Mouse (Mus musculus) midbrain, embryonic 14.5 days (tissue): ENCODE measurements around the gene Polr2h. TPM values are rescaled to one million over a fixed set of nuclear protein-coding genes. Genes with fewer than 3 reads are reported as not detected.

Experiments
- ATAC-seq: fragments of 200-750 bp; cut with Nextera tagmentation; 2 replicates; pipeline ENCODE4 v1.8.0; 2017; ENCODE audit warnings: moderate number of reproducible peaks, moderate library complexity; ENCODE audit not compliant: low FRiP score, low TSS enrichment
- DNase-seq: peaks from one replicate; pipeline ENCODE4 v3.0.0-alpha.2; 2015
- H3K27ac ChIP-seq: fragments of 300-500 bp; sonication (generic); replicated peaks from 2 replicates; pipeline ENCODE4 v1.5.1; 2014; ENCODE audit warnings: mild to moderate bottlenecking, low read depth, low read length, moderate library complexity
- H3K27me3 ChIP-seq: fragments of 300-500 bp; sonication (generic); 2 replicates; pipeline ENCODE4 v1.6.1; 2014; ENCODE audit warnings: low read length, control low read depth, mixed read lengths; ENCODE audit not compliant: control insufficient read depth, insufficient read depth
- H3K36me3 ChIP-seq: fragments of 300-500 bp; sonication (generic); 2 replicates; pipeline ENCODE4 v1.6.1; 2014; ENCODE audit warnings: low read length, control low read depth; ENCODE audit not compliant: control insufficient read depth, insufficient read depth
- H3K4me1 ChIP-seq: fragments of 300-500 bp; sonication (generic); 2 replicates; pipeline ENCODE4 v1.6.1; 2014; ENCODE audit warnings: mild to moderate bottlenecking, antibody characterized with exemption, low read length, control low read depth; ENCODE audit not compliant: control insufficient read depth, insufficient read depth
- H3K4me2 ChIP-seq: fragments of 300-500 bp; sonication (generic); 2 replicates; pipeline ENCODE4 v1.6.1; 2014; ENCODE audit warnings: mild to moderate bottlenecking, low read length, moderate library complexity
- H3K4me3 ChIP-seq: fragments of 300-500 bp; sonication (generic); replicated peaks from 2 replicates; pipeline ENCODE4 v1.5.1; 2014; ENCODE audit warnings: low read depth, low read length
- H3K9ac ChIP-seq: fragments of 300-500 bp; sonication (generic); replicated peaks from 2 replicates; pipeline ENCODE4 v1.6.1; 2014; ENCODE audit warnings: mild to moderate bottlenecking, low read length, moderate library complexity
- H3K9me3 ChIP-seq: fragments of 300-500 bp; sonication (generic); 2 replicates; pipeline ENCODE4 v1.6.1; 2016; ENCODE audit warnings: low read length, control low read depth, mixed read lengths; ENCODE audit not compliant: control insufficient read depth
- WGBS: fragments of 180-500 bp; shearing (Covaris S2); extraction: QIAGEN DNeasy Blood & Tissue Kit; methylation state at CpG from one replicate; pipeline ENCODE4 v1.1.7; 2014; 5-methylcytosine and 5-hydroxymethylcytosine counted together
- polyA plus RNA-seq: library from polyadenylated mRNA; unstranded; fragments of >200 nt; fragmentation: Nextera tagmentation; extraction: Ambion mirVana; gene quantifications from 2 replicates; pipeline ENCODE4 v1.2.1, GENCODE M21; 2014

Gene Polr2h
- polyA plus RNA-seq, 1 experiment from 2014 or later, result 89.6 TPM

DNA sequence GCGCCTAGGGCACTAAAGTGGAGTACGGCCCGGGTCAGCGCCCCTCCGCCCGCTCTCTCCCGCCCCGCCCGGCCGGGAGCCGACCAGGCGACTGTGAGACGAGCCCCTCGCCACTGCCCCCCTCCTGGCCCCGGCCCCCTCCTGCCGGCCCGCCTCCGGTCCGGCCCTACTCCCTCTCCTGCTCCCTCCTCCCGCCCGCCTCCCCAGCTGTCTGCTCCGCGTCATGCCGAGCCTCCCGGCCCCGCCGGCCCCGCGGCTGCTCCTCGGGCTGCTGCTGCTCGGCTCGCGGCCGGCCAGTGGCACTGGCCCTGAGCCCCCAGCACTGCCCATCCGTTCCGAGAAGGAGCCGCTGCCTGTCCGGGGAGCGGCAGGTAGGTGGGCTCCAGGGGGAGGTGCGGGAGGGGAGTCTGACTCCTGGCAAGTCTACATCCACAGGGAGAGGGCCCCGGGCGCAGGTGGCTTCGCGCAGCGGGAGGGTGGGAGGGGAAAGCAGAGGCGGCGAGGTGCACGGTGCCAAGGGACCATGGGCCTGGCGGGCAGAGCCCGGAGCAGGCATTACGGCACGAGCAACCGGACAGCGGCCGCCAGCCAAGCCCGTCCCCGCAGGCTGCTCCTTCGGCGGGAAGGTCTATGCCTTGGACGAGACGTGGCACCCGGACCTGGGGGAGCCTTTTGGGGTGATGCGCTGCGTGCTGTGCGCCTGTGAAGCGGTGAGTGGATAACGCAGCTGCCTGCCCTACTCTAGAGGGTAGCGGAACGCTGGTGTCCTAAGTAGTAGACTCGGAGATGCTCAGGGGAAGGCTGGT lies 15.7 kb downstream of the Polr2h start, which contains the start of gene Chrd:
Gene Chrd (plus strand): TSS at position 203 of the 806 bp plus-strand sequence.
- DNase-seq (peak; percentile 75), ATAC-seq (peak; percentile 81)
- H3K4me1 ChIP-seq, result peaks cover 12% of the 10 kb centered on the region
- H3K27ac ChIP-seq, result peak within 1 kb of the TSS; percentile 71
- peak within 1 kb of the TSS; percentile 97 for H3K4me2 ChIP-seq
- H3K9me3 ChIP-seq, result no peaks in the 10 kb centered on the region
- peaks cover 8% of the 10 kb centered on the region; the same call in 1 of the 2 replicates for H3K36me3 ChIP-seq
- H3K9ac ChIP-seq, result peak within 1 kb of the TSS; percentile 83
- peak within 1 kb of the TSS; percentile 72 for H3K4me3 ChIP-seq
- H3K27me3 ChIP-seq, result peaks cover 19% of the 10 kb centered on the region
- under 1% methylated on average over 66 of the region's 70 CpGs for WGBS

- Histone ChIP-seq H3K9me3 (no peaks in the 10 kb centered on the region), H3K4me3 (peak within 1 kb of the TSS; percentile 72), H3K36me3 (peaks cover 8% of the 10 kb centered on the region; the same call in 1 of the 2 replicates), H3K4me1 (peaks cover 12% of the 10 kb centered on the region), H3K27ac (0 out of 2 replicates have a peak within 1 kb of the TSS, but pooled peaks have one; percentile 37), H3K9ac (peak within 1 kb of the TSS; percentile 83), H3K4me2 (peak within 1 kb of the TSS; percentile 97), H3K27me3 (peaks cover 19% of the 10 kb centered on the region)
- no peak for ATAC-seq
- DNase-seq, result peak; percentile 63
- WGBS, result 3% methylated on average over 45 of the region's 45 CpGs
These were observed 16.6 kb downstream of the Polr2h start, which contains the start of gene Thpo for GRCm38 (mm10) chr16:20733731-20734730. TSS of gene Thpo (minus strand) at chr16:20734511.

GRCm38 (mm10) chr16:20735651-20736050 lies 18.2 kb downstream of the Polr2h start:
- WGBS, result 79% methylated on average over 5 of the region's 5 CpGs
- Histone ChIP-seq H3K27me3 (peaks cover 19% of the 10 kb centered on the region), H3K9me3 (no peaks in the 10 kb centered on the region), H3K9ac (no peak overlapping the region), H3K4me1 (peaks cover 12% of the 10 kb centered on the region), H3K4me3 (no peak overlapping the region), H3K27ac (no peak overlapping the region), H3K4me2 (no peak overlapping the region), H3K36me3 (peaks cover 8% of the 10 kb centered on the region; the same call in 1 of the 2 replicates)
- ATAC-seq, result no peak
- no peak for DNase-seq

GRCm38 (mm10) chr16:20736168-20736567 lies 18.7 kb downstream of the Polr2h start:
- Histone ChIP-seq H3K27ac (no peak overlapping the region), H3K27me3 (peaks cover 19% of the 10 kb centered on the region), H3K9me3 (no peaks in the 10 kb centered on the region), H3K4me2 (no peak overlapping the region), H3K4me3 (no peak overlapping the region), H3K4me1 (peaks cover 12% of the 10 kb centered on the region), H3K36me3 (peaks cover 8% of the 10 kb centered on the region; the same call in 1 of the 2 replicates), H3K9ac (no peak overlapping the region)
- 90% methylated on average over 7 of the region's 7 CpGs for WGBS
- no peak for DNase-seq
- ATAC-seq, result no peak

GRCm38 (mm10) chr16:20736823-20737222 lies 19.4 kb downstream of the Polr2h start:
- WGBS, result 88% methylated on average over 5 of the region's 5 CpGs
- Histone ChIP-seq H3K4me1 (peaks cover 12% of the 10 kb centered on the region), H3K4me3 (no peak overlapping the region), H3K36me3 (peaks cover 11% of the 10 kb centered on the region; the same call in 1 of the 2 replicates), H3K9me3 (no peaks in the 10 kb centered on the region), H3K4me2 (no peak overlapping the region), H3K27me3 (peaks cover 19% of the 10 kb centered on the region), H3K9ac (no peak overlapping the region), H3K27ac (no peak overlapping the region)
- ATAC-seq (no peak), DNase-seq (no peak)

- WGBS, result 93% methylated on average over 9 of the region's 9 CpGs
- no peaks in the 10 kb centered on the region for H3K9me3 ChIP-seq
- H3K4me2 ChIP-seq, result no peak overlapping the region
- peaks cover 13% of the 10 kb centered on the region; the same call in 1 of the 2 replicates for H3K36me3 ChIP-seq
- no peak overlapping the region for H3K4me3 ChIP-seq
- no peak overlapping the region for H3K27ac ChIP-seq
- H3K9ac ChIP-seq, result no peak overlapping the region
- DNase-seq, result no peak
- peaks cover 6% of the 10 kb centered on the region; the same call in 1 of the 2 replicates for H3K27me3 ChIP-seq
- no peaks in the 10 kb centered on the region for H3K4me1 ChIP-seq
- ATAC-seq, result peak; percentile 40; the same call in 1 of the 2 replicates
These were observed 22.4 kb downstream of the Polr2h start for GRCm38 (mm10) chr16:20739845-20740244.

- peaks cover 5% of the 10 kb centered on the region; the same call in 1 of the 2 replicates for H3K36me3 ChIP-seq
- no peaks in the 10 kb centered on the region for H3K27me3 ChIP-seq
- no peak overlapping the region for H3K9ac ChIP-seq
- no peak overlapping the region for H3K27ac ChIP-seq
- H3K4me1 ChIP-seq, result no peaks in the 10 kb centered on the region
- H3K4me3 ChIP-seq, result no peak overlapping the region
- no peak overlapping the region for H3K4me2 ChIP-seq
- DNase-seq, result peak; percentile 17
- no peak; the same call in 1 of the 2 replicates for ATAC-seq
- whole genome bisulfite sequencing, result 75% methylated on average over 6 of the region's 6 CpGs
- H3K9me3 ChIP-seq, result no peaks in the 10 kb centered on the region
These were observed 29.2 kb downstream of the Polr2h start for GRCm38 (mm10) chr16:20746641-20747040.

DNA sequence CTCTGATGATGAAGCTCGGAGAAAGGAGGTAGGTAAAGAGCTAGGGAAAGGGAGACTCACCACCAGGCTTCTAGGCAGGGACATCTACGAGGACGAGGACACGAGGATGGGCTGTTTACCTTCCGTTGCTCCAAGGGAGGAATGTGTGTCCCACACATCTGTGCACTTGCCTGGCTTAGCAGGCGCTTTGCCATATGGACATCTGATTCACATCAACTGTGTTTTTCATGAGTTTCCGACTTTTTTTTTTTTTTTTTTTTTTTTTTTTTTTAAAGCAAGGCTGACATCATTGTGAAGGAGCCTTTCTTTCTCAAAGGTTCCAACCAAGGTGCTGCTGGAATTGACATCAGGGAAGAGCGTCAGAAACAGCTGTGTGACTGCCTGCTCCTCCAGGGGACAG lies 33.1 kb downstream of the Polr2h start:
- H3K4me3 ChIP-seq, result no peak overlapping the region
- H3K27ac ChIP-seq, result no peak overlapping the region
- H3K9me3 ChIP-seq, result no peaks in the 10 kb centered on the region
- no peaks in the 10 kb centered on the region for H3K36me3 ChIP-seq
- 73% methylated on average over 8 of the region's 8 CpGs for WGBS
- no peak overlapping the region for H3K9ac ChIP-seq
- H3K27me3 ChIP-seq, result no peaks in the 10 kb centered on the region
- H3K4me1 ChIP-seq, result no peaks in the 10 kb centered on the region
- no peak overlapping the region for H3K4me2 ChIP-seq
- no peak for ATAC-seq
- no peak for DNase-seq
